Mouse (Mus musculus) liver, adult 2 months (tissue): ENCODE data around the gene Actl6a.

Experiments
- CTCF ChIP-seq: fragments of 200-500 bp; IDR thresholded peaks from 2 replicates; pipeline ENCODE4 v1.5.1; 2011; ENCODE audit warnings: low read depth, low read length, control low read depth
- POLR2A ChIP-seq: fragments of 200-500 bp; IDR thresholded peaks from 2 replicates; pipeline ENCODE4 v1.6.1; 2011; ENCODE audit warnings: low read length, control low read depth; ENCODE audit not compliant: insufficient read depth; ENCODE audit errors: extremely low read depth

DNA sequence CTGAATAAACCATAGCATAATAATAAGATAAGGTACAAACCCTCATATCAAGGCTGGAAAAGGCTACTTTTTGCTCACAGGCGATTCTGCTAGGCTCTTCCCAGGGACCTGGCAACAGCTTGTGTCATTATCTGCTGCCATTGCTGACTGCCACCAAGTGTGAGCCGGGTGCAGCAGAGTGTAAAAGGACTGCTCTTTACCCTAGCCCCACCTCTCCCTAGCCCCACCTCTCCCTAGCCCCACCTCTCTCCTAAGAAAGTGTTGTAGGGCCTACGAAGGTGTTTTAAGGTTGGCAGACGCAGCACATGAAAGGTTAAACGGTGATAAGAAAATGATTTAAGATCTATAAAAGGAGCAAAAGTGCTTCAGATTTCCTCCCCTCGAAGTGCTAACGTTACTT lies 57.8 kb downstream of the Actl6a start:
- TF ChIP-seq POLR2A (no peak), CTCF (no peak)
